Mouse (Mus musculus): ENCODE measurements around the gene Fgfr4.
"Not testable (repeated sequence)": the region's sequence is repeated elsewhere in the genome, so short reads cannot be mapped to it uniquely, and the experiment has no call there.

Fgfr4 gene

DNA sequence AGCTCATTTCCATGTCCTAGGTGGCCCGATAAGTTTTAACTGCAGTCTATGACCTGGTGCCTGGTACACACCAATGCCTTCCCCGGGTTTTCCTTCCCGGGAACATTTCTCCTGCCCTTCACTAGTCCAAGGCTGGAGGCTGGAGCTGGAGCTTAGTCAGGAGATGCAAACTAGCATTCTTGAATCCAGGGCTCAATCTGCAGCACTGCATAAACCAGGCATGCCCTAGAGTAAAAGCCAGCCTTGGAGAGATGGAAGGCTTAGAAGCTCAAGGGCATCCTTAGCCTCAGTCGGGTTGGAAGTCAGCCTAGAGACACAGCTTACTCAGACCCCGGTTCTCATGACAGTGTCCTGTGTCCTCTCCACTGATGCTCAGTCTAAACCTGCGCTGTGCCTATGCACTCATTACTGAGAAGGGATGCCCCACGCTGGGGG is 19.9 kb downstream of the Fgfr4 start:
- DNase-seq (ENCODE audit: low spot score in 2 of 2), result no peak

DNA sequence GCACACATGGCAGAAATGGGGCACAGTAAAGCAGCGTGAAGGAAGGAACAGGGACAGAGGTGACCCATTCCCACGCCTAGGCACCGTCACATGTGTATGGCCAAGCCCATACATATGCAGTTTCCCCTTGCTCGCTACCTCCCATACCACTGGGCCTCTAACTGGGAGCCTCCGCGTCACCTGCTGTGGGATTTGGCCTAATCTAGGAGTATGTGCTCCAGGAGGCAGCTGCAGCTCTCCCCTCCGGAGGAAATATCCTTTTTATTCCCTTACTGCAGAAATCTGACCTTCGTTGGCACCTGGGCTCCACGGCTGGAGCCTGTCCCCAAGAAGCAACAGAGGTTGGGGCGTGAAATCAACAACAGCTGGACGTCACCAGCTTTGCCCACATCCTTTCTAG is 21.9 kb downstream of the Fgfr4 start:
- no peak for DNase-seq (ENCODE audit: low spot score in 2 of 2)

DNA sequence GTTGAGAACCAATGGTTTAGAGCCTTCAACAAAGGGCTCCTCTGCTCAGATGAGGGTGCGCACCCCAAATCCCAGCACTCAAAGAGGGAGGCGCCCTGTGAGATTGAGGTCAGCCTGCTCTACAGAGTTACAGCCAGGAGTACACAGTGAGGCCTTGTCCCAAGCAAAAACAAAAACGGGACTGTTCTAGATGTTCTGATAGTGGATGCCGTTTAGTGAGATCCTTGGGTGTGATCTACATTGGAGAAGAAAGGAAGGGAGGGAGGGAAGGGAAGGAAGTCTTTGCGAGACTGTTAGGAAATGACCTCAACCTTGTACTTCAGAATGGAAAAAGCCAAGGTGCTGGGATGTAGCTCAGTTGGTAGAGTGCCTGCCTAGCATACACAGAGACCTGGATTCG is 23.8 kb downstream of the Fgfr4 start:
- DNase-seq (ENCODE audit: low spot score in 2 of 2), result no peak

DNA sequence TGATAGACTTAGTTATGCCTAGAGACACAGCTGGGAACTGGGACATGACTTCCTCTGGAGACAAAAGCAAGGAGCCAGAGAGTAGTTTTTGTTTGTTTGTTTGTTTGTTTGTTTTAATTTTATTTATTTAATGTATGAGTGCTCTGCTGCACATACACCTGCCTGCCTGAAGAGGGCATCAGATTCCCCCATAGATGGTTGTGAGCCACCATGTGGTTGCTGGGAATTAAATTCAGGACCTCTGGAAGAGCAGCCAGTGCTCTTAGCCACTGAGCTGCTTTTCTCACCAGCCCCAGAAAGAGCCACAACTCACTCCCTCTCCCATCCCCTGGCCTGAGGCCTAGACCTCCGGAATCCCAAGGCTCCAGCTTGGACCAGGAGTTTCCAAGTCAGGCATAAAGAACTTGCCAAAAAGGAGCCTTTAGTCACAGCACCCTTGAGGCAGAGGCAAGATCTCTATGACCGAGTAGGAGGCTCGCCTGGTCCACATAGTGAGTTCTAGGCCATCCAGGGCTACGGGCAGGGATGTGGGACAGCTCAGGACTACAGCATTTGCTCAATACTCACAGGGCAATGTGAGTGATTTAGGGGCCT is 25.6 kb downstream of the Fgfr4 start:
- no peak for DNase-seq (ENCODE audit: low spot score in 2 of 2)

DNA sequence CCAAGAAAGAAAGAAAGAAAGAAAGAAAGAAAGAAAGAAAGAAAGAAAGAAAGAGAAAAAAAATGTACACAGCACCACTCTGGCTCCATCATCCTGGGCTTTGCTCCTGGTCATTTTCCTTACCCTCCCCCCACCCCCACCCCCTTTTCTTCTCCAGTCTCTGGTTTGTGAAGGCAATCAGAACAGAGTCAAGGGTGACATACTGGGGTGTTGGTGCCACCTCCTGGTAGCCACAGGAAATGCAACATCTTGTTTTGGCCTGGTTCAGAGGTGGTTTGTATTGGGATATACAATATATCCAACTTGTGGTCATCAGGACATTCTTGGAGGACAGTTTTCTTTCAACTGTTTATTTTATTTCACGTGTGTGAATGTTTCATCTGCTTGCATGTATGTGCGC is 26.1 kb downstream of the Fgfr4 start:
- DNase-seq (ENCODE audit: low spot score in 2 of 2), result peak in 1 of 2 experiments; percentile 67

DNA sequence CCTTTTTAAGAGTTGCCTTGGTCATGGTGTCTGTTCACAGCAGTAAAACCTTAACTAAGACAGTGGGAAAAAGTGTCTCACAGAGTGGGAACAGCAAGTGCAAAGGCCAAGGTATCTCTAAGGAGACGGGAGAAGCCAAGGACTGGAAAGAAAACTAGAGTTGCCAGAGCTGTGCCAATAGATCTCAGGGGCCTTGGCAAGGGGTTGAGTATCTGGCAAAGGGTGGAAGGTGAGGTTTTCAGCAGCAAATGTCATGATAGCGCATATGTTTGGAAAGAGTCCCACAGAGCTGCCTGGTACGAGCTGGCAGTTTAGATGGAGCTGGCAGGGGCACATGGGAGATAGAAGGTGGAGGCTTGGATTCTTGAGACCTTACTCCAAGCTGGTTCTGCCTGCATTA is 27.2 kb downstream of the Fgfr4 start:
- DNase-seq (ENCODE audit: low spot score in 2 of 2), result no peak

DNA sequence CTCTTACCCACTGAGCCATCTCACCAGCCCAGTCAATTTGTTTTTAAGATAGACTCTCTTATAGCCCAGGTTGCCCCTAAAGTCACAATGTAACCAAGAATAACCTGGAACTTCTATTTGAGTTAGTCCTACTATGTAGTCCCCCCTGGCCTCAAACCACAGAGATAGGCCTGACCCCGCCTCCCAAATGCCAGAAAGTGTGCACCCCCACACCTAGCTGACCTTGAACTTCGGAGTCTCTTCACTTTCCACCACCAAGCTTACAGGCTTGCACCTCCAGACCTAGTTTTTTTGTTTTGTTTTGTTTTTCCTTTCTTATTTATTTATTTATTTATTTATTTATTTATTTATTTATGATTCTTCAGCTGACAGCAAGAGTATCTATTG is 29.3 kb downstream of the Fgfr4 start:
- no peak for DNase-seq (ENCODE audit: low spot score in 2 of 2)

DNA sequence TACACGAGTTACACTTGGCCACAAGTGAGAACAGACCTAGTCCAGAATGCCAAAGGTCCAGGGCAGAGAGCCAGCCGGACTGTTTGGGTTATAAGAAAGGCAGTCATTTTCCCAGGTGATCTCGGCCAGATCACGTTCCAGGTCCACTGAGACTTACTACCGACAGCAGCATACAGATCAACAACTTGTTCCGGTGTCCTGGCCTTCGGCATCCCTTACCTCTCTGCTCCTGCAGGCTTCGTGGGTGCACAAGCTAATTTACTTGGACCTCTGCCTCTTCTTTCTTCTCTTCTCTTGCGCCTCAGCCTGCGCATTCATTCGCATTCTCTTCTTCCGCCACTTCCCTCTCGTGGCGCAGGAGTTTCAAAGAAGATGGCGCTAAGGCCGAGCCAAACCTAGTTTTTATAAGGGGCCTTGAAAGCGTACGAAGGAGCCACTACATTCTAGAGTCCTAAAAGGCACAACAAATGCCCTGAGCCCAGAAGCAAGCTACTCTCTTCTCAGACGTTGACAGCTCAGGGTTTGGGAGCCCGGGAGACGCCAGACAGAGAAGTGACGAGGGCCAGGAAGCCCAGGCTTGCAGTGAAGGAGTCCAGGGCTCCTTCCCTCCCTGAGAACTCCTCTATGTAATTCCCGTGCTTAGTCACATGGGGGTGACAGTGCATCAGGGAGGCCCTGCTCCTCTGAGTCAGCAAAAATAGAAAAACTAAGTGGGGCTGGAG is 29.9 kb downstream of the Fgfr4 start:
- DNase-seq (ENCODE audit: low spot score in 2 of 2), result peak; percentile 51 to 59

DNA sequence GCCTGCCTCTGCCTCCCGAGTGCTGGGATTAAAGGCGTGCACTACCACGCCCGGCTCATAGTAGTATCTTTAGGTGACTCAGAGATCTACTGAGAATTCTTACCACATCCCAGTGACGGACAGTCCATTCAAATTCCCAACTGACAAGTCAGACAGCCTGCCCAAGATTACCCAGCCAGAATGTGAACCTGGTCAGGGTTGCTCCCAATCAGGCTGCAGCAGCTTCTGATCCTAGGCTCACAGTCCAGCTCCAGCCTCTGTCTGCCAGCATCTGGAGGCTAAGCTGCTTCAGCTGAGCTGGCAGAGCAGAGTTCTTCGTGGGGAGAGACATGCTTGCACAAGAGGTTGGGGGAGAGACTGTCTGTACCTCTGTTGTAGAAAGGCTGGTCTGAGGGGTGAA is 30.9 kb downstream of the Fgfr4 start:
- DNase-seq (ENCODE audit: low spot score in 2 of 2), result no peak

DNA sequence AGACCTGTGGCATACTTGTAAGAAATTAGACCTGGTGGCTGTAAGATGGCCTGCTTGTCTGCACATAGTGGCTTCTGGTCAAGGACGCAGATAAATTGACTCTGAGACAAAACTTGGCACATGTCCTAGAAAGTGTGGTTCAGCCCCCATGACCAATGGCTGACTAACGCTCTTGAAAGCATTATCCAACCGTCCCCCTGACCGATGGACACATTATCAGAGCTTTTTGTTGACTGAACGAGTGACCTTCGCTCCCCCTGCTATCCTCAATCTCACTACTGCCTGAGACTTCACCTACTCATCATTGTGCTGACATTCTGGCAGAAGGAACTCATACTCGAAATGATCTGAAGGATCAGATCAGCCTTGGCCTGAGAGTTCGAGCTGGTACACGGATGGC is 34.6 kb downstream of the Fgfr4 start:
- DNase-seq (ENCODE audit: low spot score in 2 of 2), result not testable (repeated sequence)

DNA sequence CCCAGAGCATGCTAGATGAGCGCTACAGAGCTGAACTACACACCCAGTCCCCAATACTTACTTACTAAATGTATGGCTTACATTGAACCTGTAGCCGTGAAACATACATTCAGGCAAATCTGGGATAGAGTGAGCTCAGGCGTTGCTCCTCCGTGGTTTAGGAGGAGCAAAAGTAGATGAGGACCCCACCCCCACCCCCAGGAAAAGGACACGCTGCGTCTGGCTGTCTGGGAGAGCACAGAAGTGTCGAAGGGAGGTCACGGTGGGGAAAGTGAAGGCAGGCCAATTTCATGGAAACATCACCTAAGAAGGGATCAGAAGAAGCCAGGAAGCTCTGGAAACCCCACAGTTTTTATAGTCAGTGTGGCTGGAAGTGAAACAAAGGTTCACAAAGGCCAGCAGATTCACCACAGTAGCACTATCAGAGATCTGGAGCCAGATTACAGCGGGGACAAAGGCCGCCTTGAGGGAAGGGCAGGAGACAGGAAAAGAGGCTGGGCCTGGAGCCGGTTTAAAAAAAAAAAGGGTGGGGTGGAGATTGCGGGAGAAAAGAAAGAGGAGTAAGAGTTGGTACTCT is 37.2 kb downstream of the Fgfr4 start:
- no peak for DNase-seq (ENCODE audit: low spot score in 2 of 2)

DNA sequence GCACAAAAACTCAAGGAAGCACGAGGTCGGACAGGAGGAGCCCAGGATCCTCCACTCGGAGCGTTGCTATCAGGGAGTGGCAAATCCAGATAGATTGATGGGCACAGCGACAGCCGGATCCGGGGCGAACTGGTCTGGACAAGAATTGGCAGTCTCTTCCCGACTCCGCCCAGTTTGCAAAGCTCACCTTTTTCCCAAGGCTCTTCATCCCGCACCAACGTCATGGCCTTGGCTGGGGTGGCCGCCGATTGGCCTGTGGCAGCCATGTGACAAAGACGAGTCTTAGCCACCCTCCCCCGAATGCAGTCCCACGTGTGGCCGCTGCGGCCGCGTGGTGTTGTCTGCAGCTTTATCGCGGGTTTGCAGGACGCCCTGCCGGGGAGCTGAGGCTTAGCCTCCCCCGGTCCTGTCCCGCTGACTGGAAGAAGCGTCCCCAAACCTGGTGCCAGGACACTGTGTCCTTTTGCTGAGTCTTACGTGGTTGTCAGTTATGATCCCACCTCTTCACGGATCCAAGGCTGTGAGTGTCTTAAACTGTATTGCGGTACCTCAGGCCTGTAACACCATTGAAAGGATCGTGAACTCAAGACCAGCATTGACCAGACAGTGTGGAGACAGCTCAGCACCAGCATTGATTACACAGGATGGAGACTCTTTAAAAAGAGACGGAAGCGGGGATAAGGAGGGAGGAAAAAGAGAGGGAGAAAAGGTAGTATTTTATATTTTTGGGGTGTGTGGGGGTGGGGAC is 37.9 kb downstream of the Fgfr4 start:
- peak; percentile 92 to 94 for DNase-seq (ENCODE audit: low spot score in 2 of 2)

DNA sequence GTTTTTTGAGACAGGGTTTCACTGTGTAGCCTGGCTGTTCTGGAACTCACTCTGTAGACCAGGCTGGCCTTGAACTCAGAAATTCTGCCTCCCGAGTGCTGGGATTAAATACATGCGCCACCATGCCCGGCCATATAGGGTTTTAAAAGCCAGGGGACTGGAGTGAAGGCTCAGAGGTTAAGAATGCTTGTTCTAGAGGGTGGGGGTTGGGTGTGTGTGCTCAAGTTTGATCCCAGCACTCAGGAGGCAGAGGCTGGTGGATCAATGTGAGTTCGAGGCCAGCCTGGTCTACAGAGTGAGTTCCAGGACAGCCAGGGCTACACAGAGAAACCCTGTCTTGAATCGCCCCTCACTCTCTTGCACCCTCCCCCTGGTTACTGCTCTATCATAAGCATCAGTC is 39.1 kb downstream of the Fgfr4 start:
- no peak for DNase-seq (ENCODE audit: low spot score in 2 of 2)

DNA sequence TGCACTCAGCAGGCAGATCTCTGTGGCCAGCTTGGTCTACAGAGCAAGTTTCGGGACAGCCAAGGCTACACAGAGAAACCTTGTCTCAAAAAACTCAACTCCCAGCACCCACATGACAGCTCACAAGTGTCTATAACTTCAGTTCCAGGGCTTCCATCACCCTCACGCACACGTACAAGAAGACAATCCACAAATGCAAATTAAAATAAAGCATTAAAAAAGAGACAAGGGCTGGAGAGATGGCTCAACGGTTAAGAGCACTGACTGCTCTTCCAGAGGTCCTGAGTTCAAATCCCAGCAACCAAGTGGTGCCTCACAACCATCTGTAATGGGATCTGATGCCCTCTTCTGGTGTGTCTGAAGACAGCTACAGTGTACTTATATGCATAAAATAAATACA is 50.3 kb downstream of the Fgfr4 start:
- DNase-seq (ENCODE audit: low spot score in 2 of 2), result not testable (repeated sequence)

DNA sequence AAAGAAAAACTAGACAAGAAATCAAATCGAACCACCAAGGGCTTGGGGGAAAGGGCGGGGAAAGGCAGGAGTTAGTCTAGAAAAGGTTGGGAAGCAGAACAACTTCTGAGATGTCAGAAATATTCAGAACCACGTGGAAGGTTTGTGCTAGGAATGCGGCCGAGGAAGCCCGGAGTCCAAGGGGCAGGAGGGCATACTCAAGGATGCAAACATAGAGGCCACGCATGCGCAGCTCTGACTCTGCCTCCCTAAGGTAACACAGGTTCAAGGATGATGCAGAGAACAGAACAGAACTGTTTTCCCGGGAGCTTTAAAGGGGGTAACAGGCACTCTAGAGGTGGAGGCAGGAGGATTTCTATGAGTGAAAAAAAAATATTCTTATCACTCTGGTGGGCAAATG is 51.3 kb downstream of the Fgfr4 start:
- DNase-seq (ENCODE audit: low spot score in 2 of 2), result no peak

DNA sequence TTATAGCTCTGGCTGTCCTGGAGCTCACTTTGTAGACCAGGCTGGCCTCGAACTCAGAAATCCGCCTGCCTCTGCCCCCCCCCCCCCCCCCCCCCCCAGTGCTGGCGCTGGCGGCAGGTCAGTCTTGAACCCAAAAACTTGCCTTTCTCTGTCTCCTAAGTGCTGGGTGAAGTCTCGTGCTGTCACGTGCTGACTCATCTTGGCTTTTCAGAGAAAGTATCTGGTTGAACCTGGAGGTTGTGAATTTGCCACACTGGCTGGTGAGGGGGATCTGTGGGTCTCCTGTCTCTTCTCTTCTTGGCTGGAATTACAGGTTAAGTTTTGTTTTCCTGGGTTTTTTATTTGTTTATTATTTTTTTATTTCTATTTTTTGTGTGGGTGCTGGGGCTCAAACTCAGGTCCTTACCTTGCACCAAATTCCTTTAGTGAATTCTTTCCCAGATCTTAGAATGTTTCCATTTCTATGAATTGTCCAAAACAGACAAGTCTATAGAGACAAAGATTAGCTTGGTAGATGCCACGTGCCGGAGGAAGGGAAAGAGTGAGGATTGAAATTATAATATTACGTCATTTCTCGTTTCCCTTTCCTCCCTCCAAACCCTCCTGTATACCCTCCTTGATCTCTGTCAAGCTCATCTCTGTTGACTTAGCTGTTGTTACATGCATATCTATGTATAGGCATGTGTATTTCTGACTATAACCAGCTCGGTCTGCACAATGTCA is 52.4 kb downstream of the Fgfr4 start:
- DNase-seq (ENCODE audit: low spot score in 2 of 2), result no peak

DNA sequence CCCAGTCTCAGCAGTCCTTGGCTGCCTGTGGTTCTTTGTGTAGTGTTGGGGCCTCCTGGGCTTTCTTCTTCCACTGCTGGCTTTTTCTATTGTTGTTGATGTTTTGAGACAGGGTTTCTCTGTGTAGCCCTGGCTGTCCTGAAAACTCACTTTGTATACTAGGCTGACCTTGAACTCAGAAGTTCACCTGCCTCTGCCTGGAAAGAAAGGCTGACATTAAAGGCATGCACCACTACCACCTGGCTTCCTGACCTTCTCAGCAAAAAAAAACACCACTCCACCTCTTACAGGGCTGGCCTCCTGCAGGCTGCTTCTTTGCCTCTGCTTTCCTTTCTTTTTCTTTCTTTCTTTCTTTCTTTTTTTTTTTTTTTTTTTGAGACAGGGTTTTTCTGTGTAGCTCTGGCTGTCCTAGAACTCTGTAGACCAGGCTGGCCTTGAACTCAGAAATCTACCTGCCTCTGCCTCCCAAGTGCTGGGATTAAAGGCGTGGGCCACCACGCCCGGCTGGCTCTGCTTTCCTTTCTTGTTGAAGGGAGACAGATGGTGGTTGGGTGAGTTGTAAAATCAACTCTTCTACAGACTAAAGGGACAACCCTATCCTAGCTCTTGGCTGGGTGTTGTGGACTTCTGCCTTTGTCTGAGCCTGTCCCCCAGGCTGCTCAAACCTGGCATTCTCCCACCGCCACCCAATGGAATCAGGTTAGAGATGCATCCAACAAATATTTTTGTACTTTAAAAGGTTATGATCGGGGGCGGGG is 53.2 kb downstream of the Fgfr4 start:
- no peak for DNase-seq (ENCODE audit: low spot score in 2 of 2)

DNA sequence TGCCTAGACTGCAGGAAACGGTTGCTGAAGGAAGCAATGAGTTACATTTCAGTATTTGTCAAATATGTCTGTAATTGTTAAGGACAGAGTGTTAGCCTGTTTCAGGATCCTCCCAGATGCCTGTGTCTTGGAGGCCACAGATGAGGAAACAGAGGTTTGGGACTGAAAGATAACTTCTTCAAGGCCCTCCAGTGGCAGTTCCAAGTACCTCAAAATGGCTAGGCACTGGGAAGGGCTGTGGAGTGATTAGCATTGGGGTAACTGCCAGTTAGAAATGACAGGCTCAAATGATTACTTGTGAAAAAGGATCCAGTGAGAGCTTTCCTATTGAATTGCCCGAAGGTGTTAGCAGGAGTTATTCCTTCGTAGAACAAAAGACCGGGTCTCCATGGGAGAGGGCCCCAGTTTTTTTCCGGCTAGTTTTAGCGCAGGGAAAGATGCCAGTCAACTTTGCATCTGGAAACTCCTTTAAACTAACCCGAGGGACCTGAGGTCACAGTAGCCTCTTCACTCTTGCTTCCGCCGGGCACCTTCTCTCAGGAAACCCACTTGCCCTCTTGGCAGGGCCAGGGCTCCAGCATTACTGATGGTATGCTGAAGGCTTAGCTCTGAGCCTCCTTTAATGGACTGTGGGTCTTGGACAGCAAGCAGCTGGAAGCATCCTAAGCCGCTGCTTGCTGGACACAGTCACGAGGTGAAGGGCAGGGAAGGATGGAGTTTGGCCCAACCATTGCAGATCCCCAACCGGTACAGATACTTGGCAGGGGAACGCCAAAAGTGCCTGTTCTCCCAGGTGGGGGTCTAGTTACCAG is 56.6 kb downstream of the Fgfr4 start:
- no peak for DNase-seq (ENCODE audit: low spot score in 2 of 2)

DNA sequence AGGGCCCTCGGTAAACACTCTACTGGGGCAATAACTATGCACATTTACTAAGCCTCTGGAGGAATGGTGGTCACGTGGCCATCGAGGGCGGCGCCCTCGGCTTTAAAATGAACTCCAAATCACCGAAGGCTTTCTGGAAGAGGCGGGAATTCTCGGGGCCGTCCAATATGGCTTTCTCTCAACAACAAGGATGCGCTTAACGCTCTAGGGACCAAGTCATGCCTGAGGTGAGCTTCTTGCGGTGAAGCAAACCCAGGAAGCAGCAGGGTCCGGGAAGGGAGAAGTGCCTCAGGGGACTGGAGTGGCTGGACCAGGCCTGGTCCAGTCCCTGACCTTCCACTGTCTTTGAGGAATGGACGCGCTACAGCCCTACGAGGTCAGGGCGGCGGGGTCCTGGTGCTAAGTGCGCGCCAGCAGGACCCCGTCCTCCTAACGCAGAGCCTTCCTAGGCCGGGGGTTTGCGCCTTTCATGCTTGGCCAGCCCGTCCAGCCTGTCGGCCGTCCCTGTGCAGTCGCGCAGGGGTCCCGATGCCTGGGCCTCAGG is 57.3 kb downstream of the Fgfr4 start, which contains the start of gene Nsd1:
Gene Nsd1, plus strand, starts transcription at position 134 of the 544 bp plus-strand sequence.
- DNase-seq (ENCODE audit: low spot score in 2 of 2), result peak in 1 of 2 experiments; percentile 52

Data from frontal cortex, postnatal 10 days (tissue).